Mouse (Mus musculus): ENCODE data around the gene Fam205a3.
"Not testable (repeated sequence)": the region's sequence is repeated elsewhere in the genome, so short reads cannot be mapped to it uniquely, and the experiment has no call there.

Gene Fam205a3

GRCm38 (mm10) chr4:42318034-42318433, at the start of gene Fam205a3:
Fam205a3 (plus strand) TSS chr4:42318334.
- CTCF ChIA-PET, POLR2A ChIA-PET: not testable (repeated sequence)

GRCm38 (mm10) chr4:42293967-42294366, 24.2 kb upstream of the Fam205a3 start, which contains the start of gene Gm21953:
Gm21953 (plus strand) TSS chr4:42294267.
- CTCF ChIA-PET, POLR2A ChIA-PET: not testable (repeated sequence)
